Mouse (Mus musculus): ENCODE measurements around the gene Wdr70.

DNA sequence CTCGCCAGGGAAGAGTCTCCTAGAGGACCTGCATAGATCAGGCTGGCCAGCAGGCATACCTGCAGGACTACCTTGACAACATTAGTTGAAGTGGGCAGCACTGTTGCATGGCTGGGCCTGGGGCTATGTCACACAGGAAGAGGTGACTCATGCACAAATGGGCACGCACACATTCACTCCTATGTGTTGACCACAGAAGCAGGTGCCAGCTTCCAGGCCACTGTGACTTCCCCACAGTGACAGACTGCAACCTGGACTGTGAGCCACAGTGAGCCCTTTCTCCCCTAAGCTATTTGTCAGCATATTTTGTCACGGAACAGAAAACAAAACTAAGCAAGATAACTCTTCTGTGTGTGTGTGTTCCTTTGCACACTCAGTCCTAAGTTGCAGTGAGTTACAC lies 47.8 kb downstream of the Wdr70 start:
- no peak for TF ChIP-seq CTCF (IDR thresholded peaks at IDR 0.05; ENCODE audit: insufficient read depth, low read depth, low read length)
- no peak for TF ChIP-seq POLR2A (IDR thresholded peaks at IDR 0.05; ENCODE audit: insufficient read depth, low read depth, low read length)

All from olfactory bulb, adult 2 months (tissue).